Mouse (Mus musculus) adrenal gland, adult 8-10 months (tissue): ENCODE measurements around the gene Zfp704. TPM values are rescaled to one million over a fixed set of nuclear protein-coding genes. Genes with fewer than 3 reads are reported as not detected.

Experiments used
- DNase-seq: peaks from one replicate; pipeline ENCODE4 v3.0.0; 2022
- total RNA-seq, 4 experiments: library from RNA; stranded (reverse); gene quantifications; 2 replicates each; pipeline ENCODE4 v1.2.4; 2022

Zfp704 gene
- total RNA-seq, 4 experiments from 2014 or later: 14.5 to 22.8 (median 16.7) TPM

DNA sequence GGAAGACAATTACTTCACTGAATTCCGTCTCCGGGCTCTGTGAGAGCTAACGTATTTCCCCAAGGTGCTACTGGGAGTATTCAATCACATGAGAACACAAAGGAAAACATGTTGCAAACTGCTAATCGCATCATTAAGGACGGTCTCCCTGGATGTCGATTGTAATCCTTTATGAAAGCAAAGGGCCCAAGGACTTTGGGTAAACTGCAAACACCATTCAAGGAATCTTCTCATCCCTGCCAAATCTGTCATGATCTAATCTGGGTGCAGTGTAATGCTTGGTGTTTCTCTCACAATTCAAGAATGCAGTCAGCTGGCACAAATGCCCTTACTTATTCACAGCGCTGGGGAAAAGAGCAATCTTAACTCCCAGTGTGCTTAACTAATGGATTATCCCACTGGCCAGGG lies 96.2 kb downstream of the Zfp704 start:
- no peak for DNase-seq

DNA sequence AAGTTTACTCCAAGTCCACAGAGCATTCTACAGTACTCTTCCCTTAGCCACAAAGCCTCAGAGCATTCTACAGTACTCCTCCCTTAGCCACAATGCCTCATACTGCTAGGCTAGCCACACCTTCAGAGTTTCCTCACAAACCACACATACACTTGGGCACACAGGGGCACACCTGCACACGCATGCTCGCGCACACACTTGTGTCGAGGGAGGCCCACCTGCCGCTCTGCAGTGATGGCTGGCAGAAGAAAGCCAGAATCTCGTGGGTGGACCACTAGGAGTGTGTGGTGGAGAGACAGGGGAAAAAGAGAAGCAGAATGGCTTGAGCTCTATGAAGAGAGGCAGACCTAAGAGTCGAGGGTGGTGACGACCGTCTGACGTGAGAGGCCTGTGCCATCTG lies 97.7 kb downstream of the Zfp704 start:
- DNase-seq: no peak

- no peak for DNase-seq
These were observed 104.1 kb downstream of the Zfp704 start for GRCm38 (mm10) chr3:9505692-9506211.

GRCm38 (mm10) chr3:9504371-9504770 lies 105.5 kb downstream of the Zfp704 start:
- DNase-seq: no peak

DNA sequence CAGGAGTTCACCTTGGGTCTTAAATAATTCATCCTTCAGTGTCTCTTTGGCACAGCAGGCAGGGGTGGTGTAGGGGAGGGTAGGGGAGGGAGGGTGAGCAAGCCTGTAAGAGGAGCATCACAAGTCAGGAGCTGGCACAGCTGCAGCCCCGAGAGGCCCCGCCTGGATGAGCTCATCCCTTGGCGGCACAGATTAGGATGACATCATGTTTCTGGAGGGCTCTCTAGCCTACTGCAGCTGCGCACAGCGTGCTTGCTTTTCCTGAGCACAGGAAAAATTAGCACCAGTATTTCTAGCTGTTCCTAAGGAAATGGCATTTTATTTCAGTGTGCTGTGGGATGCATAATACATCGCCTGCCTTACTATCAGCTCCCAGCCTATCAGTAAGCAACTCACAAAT lies 109.2 kb downstream of the Zfp704 start:
- peak; percentile 93 for DNase-seq

DNA sequence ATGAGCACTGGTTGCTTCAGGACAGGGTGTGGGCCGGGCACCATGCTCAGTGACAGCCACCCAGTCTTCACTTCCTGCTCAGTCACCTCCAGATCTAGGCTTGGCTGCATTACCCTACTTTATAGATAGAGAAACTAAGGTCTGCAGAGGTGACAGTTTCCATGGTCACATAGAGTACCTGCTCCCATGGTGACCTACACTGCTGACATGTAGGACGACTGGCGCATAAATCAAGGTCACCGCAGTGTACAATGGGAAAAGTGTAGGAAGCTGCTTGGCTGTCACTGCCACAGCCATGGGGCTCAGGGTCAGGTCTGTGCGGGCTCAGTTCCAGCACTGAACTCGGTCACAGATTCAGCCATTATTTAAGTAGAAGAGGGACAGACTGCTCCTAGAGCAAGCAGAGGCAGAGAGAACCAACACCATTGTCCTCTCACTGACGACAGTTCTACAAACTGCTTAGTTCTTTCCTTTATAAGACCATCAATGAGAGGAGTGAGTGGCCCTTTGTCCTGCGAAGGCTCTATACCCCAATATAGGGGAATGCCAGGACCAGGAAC lies 109.8 kb downstream of the Zfp704 start:
- peak; percentile 31 for DNase-seq

DNA sequence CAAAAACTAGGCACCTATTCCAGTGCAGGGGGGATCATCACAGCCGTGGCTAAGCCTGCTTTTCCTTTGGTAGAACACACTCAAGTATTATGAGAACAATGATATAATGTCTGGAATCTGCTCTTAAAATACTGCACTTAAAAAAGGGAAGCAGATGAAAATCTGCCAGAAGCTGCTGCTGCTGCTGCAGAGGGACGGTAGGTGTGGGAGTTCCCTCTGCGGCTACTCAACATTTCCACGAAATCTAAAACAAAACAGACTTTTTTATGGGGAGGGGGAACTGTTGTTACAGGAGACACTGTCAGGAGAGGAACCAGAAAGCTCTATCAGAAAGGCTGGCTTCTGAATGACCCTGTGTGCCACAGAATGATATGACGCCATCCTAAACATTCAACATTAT lies 110.4 kb downstream of the Zfp704 start:
- no peak for DNase-seq

GRCm38 (mm10) chr3:9497260-9497659 lies 112.6 kb downstream of the Zfp704 start:
- DNase-seq: no peak

DNA sequence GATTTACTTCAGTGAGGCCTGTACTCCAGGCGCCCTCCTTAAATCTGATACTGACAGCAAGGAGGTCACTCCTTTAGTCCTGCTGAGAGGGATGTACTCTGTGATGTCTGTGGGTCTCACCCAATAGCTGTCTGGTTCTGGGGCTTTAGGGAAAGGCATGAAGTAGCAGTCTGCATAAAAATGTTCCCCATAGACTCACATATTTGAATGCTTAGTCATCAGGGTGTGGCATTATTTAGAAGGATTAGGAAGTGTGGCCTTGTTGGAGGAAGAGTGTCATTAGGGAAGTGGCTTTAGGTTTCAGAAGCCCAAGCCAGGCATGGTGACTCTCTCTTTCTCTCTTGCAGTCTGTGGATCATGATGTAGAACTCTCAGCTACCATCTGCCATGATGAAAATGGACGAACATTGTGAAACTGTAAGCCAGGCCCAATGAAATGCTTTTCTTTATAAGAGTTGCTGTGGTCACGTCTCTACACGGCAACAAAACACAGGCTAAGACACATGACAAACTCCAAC lies 118.1 kb downstream of the Zfp704 start:
- no peak for DNase-seq

DNA sequence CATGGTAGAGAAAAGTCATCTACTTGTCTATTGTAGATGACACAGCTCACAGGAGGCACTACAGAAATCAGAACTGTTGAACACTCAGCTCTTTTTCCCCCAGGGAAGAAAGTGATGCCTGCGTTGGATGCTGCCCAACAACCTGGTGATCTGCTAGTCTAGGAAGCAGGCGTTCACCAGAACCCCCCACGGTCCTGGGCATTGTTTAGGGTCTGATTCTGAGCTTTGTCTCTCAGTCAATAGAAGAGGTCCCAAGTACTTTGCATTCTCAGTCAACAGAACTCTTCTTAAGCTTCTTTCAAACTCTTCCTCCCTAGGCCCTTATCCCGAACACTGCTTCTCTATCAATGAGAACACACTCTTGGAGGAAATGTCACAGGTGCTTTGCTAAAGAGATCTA lies 122.2 kb downstream of the Zfp704 start:
- no peak for DNase-seq

- DNase-seq: no peak
These were observed 124.4 kb downstream of the Zfp704 start for GRCm38 (mm10) chr3:9485506-9485905.

GRCm38 (mm10) chr3:9481956-9482355 lies 127.9 kb downstream of the Zfp704 start:
- no peak for DNase-seq

- no peak for DNase-seq
These were observed 128.5 kb downstream of the Zfp704 start for GRCm38 (mm10) chr3:9481358-9481757.

DNA sequence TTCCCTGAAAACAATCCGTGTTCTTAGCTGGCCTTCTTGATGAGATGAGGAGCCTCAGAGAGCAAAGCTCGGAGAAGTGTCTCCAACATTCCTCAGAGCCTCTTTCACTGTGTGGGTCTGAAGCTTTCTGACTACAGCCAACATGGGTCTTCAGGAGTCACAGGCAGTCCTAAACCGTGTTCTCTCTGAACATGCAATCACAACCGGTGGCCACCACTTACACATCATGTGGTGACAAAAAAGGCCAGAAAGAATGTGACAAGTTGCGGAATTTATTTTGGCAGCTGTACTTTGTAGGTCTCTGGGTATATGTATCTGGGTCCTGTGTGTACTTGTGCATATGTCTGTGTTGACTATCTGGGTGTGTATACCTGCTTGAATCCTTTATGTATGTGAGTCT lies 128.9 kb downstream of the Zfp704 start:
- DNase-seq: no peak

DNA sequence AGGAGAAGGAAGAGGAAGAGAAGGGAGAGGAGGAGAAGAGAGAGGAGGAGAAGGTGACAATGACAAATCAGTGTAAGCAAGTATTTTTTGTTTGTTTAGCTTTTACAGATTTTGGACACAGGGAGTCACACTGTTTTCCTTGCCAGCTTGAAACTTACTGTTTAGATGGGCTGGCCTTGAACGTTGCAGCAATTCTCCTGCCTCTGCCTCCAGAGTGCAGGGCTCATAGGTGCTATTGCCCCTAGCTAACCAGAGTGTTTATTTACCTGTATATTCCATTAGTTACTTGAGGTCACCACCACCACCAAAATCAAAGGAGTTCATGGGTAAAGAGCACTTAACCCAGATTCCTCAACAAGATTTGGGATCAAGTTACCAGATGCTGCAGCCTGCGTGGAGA lies 132.5 kb downstream of the Zfp704 start:
- DNase-seq: no peak

- no peak for DNase-seq
These were observed 133.5 kb downstream of the Zfp704 start for GRCm38 (mm10) chr3:9476336-9476735.

DNA sequence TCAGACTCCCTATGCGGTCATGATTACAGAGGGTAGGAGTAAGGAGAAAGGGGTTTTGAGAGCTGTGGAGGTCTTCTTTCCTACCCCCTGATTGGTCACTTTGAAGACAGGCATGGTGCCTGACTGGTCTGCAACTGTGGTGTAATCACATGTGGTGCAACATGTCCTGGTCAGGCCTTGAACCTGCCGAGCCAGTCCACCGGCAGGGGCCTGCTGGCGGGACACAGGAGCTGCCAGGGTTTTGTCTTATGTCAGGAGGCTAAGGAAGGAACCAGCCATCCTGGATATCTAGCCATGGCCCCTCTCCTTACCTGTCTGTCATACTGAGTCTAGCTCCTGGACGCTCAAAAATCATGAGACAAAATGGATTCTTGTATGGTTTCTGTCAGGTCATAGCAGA lies 134.4 kb downstream of the Zfp704 start:
- no peak for DNase-seq

DNA sequence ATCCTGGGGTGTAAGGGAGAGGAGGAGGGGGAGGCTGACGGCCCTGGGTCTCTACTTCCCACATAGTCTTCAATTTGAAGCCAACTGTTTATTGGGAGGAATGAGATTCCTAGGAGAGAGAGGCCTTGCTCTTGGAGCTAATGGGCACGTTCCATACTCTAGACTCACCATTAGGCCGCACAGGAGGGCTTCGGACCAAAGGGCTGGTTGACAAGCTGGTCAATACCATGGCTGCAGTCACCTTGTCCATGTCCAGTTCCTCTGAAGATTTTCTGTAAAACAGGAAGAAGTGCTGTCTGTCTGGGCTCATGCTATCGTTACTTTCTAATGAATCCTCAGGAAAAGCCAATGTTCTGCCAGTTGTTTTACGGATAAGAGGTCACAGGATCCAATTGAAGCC lies 135.6 kb downstream of the Zfp704 start:
- DNase-seq: no peak

GRCm38 (mm10) chr3:9466287-9466686 lies 143.6 kb downstream of the Zfp704 start:
- no peak for DNase-seq

DNA sequence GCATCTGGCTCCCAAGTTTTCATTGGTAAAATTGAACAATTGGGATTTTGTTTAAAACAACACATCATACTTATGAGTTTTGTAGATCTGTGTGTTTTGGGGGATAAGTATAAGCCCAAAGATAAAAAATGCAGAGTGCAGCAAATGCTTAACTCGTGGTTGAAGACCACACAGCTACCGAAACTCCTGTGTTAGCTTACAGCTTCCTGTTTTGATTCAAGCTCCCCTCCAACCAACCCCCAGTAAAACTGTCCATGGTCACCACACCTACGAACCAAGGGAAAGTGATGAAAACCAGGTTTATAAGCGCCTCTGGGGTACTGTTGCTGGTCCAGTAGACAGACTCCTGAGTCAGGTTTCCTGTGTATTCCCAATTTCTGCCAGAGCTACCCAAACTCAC lies 144.2 kb downstream of the Zfp704 start:
- no peak for DNase-seq

- DNase-seq: no peak
These were observed 148.2 kb downstream of the Zfp704 start for GRCm38 (mm10) chr3:9461660-9462059.

- DNase-seq: no peak
These were observed 149.6 kb downstream of the Zfp704 start for GRCm38 (mm10) chr3:9460284-9460683.

DNA sequence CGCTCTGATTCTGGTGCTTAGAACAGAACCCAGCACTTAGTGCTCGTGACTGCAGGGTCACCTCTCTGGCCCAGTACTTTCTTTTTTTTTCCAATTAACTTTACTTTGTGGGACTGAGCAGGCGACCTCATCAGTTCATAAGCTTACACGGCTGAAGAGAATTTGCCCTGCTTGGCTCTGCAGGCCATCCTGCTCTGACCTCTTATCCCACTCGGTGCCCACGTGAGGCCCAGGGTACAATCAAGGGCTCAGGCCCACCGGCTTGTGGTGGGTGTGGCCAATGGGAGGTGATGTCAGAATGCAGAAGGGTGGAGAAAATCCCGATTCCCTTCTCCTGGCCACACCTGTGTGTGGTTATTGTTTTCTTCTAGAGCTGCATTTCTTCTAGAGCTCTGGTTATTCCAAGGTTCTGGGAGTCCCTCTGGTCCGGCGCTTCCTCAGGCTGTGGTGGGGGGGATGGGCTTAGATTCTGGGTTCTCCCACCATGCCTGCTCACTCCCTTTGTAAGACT lies 153.4 kb downstream of the Zfp704 start:
- no peak for DNase-seq

- no peak for DNase-seq
These were observed 154.5 kb downstream of the Zfp704 start for GRCm38 (mm10) chr3:9455351-9455750.
